Mouse (Mus musculus): ENCODE measurements around the gene Cdh16.

The Cdh16 gene

DNA sequence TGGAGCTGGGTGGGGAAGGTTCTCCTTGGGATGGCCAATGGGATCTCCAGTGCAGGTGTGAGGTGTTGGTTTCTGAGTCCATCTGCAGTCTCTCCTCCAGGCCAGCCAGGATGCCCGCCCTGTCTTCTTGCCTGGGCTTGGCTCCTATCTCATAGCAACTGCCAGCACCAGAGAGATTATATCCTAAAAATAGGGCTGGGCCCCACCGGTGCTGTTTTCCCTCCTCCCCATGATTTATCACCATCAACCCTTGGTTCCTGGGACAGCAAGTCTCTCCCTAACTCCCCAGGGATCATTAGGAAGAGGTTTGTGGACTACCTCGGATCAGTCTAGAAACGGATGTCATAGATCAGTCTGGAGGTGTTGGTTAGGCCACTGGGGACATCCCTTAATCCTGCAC, 11.1 kb downstream of the Cdh16 start:
- DNase-seq (ENCODE audit: low read depth, low spot score), result no peak

DNA sequence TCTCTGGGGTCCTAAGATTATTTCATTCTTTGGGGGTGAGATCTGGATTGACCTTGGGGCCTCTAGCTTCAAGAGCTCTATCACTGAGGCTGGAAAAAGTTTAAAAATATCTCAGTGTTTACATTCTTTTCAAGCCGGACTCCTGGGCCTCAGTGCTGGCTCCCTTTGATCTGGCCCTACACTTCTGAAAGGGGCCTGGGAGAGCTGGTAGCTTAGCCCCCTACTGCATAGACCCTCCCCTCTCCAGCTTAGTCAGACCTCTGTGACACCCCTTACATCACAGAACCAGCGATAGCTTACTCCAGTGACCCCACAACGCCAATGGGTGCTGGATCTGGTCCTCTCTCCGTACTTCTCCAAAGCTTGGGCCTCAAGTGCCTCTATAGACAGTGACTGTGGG, 12.6 kb downstream of the Cdh16 start:
- no peak for DNase-seq (ENCODE audit: low read depth, low spot score)

DNA sequence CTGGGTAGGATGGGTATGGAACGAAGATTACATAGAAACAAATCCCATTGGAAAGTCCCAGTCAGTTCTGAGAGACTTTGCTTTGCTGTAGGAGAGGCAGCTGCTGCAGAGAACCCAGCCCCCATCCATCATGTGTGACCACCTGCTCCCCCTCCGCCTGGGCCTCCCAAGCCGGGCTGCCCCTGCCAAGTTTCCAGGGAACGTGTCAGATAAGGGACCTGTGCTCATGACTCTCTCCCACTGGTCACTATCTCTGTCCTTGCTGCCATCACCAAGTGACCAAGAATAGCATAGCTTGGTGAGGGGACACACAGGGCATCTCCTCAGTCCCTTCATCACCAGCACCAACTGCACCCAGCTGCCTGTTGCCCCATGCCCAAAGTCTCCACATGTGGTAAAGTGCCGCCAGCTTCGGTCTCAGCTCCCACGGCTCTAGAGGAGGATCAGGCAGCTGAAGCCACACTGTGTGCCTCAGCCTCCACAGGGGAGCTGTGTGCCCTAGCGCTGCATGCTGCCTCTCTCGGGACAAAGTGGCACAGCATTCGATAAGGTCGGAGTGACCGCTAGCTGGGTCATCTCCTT, 13.9 kb downstream of the Cdh16 start:
- DNase-seq (ENCODE audit: low read depth, low spot score), result no peak

DNA sequence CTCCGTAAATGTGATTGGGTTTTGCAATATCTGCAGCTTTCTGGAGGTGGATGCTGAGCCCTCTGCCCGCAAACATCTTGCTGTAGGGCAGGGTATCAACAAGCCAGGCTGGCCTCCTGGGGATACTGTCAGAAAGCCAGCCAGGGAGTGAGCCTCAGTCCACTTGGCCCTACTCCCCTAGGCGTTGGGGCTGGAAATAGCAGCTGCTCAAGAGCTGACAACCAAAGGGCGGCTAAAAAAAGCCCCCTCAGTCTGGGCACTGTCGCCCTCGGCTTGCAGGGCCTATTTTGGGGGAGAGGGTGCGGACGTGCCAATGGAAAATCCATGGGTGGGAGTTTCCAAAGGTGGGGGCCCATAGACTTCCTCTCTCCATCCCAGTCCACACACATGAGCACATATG, 15.0 kb downstream of the Cdh16 start:
- DNase-seq (ENCODE audit: low read depth, low spot score), result no peak

DNA sequence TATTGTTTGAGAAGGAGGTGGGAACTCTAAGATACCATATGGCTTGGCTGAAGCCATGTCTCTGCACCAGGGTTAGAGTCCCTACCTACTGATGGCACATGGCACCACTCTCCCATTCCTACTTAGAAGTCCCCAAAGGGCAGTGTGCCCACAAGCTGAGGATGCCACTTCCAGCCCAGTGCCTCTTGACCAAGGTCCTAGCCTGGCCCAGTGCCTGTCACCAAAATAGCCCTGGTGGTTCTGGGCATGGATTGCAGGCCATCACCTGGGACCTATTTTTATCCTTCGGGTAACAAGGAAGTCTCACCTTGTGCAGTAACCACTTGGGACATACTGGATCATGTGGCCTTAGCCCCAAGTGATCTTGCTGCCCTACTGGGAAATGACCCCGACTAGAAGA, 16.3 kb downstream of the Cdh16 start:
- no peak for DNase-seq (ENCODE audit: low read depth, low spot score)

DNA sequence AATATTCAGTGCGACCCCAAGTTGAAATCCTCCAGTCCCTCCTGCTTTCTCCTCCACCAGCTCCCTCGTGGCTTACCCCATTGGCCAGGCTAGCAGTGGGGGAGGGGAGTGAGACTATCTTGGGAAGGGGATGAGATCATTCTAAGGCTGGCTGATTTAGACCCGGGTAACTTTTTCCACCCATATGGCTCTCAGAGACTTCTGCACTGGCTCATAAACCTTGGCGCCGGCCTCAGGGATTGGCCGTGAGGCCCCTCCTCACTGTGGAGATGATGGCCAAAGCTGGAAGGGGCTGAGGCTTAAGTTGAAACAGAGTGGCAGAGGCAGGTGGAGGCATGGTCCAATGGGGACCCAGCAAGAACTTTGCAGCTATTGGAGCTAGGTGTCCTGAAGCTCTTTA, 17.9 kb downstream of the Cdh16 start:
- no peak for DNase-seq (ENCODE audit: low read depth, low spot score)

DNA sequence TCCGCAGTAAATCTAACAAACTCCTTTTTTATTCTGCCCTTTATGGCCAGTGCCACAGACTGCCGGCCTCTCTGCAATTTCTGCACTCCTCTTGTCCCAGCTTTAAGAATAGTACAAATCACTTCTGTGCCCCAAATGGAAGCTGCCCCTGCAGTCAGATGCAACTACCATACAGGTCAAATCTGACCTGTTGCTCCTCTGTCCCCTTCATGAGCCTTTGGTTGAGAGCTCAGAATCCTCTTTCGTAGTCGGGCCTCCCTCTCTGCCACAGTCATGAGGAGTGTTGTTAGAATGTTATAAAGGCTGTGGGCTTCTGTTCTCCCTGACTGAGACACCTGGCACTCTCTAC, 21.0 kb downstream of the Cdh16 start:
- no peak for DNase-seq (ENCODE audit: low read depth, low spot score)

DNA sequence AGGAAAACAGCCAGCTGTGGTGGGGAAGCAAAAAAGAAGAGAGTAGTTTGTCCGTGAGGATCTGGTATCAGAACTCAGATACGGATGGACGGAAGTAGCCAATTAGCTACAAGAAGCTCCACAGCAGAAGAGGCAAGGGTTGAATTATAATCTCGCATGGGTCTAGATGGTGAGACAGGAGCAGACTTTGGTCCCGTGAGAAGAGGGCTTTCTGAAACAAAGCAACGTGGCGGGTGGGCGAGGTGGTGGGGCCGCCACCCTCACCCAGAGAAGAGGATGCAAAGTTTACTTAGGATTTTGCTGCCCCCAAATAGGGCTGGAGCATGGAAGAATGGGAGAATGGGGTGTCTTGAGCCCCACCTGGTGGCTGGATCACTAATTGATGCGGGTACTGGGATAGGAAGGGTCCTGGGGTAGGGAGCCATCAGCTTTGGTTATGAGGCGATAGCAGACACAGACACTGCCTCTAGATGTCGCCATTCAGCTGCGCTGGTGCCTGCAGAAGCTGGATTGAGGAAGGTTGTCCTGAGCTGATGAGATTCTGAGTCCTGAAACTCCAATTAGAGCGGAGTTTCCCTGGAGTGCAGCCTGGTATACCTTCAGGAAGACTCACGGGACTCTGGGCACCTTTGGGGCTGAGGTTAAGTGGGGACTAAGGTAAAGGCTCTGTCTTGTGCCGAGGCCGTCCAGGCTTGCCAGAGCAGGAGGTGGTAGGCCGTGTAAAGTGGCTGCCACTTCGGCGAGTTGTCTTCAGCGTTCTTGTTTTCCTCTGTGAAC, 21.5 kb downstream of the Cdh16 start:
- DNase-seq (ENCODE audit: low read depth, low spot score), result peak; percentile 99

DNA sequence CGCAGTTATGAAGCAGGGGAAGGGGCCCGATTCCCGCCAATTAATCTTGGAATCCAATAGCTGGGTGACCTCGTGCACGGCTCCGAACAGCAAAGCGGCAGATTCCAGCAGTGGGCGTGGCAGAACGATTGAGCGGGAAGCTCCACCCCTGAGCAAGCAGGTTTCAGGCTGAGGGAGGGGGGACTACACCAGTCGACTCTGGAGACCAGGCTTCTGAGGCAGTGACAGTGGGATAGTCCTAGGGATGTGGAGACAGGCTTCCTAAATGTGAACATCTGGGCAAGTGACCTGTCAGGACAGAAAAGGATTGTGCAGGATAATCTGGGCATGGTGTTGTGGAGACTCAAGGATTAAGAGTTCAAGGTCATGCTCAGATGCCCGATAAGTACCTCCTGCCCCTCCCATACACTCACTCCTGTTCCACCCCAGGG, 22.2 kb downstream of the Cdh16 start:
- peak; percentile 86 for DNase-seq (ENCODE audit: low read depth, low spot score)

DNA sequence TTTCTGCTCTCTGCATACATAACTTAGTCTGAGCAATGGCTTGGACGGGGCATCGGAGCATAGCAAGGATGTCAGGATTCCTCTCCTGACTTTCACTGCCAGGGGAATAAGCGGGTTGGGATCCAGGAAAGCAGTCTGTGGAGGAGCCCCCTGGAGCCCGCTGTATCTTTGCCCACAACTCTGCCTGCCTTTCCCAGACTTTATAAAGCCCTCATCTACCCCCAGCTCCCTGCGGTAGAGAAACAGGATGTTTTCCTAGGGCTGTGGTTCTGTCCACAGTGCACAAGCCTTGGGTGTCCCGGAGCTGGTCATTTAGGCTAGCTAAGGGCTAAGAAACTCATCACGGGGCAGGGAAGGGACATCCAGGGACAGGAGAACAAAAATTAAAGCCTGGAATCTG, 22.8 kb downstream of the Cdh16 start:
- peak; percentile 41 for DNase-seq (ENCODE audit: low read depth, low spot score)

DNA sequence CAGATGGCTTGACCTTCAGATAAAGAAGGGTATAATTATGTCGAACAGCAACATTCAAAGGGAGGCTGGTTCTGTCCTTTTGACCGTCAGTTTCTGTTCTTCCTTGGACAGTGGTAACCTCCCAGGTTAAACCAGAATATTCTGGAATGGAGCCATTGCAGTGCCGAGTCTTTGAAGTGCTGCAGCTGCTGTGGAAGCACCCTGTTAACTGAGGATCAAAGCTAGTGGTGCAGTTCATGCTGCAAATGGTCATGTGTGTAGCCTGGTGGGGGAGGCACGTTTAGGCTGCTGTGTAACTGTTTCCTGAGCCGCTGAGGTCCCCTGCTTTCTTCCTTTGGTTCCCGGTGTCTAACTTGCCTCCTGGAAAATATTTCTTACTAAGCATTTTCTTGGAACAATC, 25.7 kb downstream of the Cdh16 start:
- peak; percentile 40 for DNase-seq (ENCODE audit: low read depth, low spot score)

DNA sequence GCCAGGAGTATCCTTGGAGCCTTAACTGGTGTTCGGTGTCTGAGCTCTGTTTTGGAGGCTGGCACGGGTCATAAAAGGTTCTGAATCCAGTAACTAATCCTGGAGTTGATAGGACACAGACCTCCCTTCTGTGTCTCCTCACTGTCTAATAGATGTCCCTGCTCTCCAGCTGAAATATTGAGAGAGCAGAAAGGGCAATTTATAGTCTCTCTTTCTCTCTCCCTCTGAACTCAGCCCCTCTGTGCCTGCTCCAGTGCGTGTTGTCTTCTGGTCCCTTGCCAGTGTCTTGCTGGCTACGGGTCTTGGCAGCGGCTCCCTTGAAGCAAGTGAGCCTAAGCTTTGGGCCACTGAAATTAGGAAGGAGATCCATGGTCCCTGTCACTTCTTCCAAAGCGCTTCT, 26.5 kb downstream of the Cdh16 start:
- DNase-seq (ENCODE audit: low read depth, low spot score), result no peak

DNA sequence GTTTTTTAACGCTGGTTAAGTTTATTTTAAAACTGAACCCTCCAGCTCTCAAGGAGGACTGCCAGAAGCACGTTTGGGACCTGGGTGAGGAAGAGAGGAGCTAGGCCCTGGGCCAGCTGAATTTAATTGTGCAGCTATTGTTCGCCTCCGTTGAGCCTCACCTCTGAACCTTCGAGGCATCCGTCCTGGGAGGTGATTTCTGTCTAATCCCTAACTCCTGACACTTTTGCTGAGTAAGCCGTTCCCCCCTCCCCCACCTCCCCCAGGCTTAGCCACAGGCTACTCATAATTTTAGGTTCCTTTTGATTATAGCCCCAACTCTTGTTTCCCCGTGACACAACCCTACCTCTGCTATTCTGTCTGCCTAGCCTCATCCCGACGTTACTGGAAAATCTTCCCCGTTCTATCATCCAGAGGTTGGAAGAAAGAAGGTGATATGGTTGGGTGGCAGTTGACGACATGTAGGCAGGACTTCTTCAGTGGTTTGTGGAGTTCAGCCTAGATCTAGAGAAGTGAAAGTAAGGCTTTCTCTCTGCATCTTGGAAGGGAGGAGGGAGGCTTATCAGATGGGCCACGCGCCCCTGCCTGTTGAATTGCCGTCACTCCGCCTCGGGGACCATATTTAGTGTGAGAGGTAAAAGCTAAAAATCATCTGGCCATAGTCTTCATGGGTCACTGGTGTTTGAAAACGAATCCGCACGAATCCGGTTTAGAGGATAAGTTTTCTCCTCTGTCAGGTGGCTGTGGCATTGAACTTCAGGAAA, 28.2 kb downstream of the Cdh16 start:
- no peak for DNase-seq (ENCODE audit: low read depth, low spot score)

DNA sequence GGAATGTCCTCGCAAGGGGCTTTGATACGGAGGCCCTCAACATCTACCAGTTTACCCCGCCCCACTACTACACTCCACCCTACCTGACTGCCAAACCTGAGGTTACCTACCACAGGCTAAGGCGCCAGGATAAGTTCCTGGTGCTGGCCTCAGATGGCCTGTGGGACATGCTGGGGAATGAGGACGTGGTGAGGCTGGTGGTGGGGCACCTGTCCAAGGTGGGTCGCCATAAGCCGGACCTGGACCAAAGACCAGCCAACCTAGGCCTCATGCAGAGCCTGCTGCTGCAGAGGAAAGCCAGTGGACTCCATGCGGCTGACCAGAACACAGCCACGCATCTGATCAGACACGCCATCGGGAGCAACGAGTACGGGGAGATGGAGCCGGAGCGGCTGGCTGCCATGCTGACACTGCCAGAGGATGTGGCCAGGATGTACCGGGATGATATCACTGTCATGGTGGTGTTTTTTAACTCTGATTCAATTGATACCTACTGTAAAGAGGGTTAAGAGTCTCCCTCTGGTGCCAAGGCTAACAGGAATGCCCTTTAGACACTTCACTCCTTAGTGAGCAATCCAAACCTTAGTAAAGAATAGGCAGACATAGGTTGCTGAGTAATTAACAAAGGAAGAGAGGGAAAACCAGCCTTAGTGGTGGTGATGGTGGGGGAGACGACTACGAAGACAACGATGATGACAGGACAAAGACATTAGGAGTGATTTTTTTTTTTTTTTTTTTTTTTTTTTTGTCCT, 29.4 kb downstream of the Cdh16 start:
- DNase-seq (ENCODE audit: low read depth, low spot score), result no peak

DNA sequence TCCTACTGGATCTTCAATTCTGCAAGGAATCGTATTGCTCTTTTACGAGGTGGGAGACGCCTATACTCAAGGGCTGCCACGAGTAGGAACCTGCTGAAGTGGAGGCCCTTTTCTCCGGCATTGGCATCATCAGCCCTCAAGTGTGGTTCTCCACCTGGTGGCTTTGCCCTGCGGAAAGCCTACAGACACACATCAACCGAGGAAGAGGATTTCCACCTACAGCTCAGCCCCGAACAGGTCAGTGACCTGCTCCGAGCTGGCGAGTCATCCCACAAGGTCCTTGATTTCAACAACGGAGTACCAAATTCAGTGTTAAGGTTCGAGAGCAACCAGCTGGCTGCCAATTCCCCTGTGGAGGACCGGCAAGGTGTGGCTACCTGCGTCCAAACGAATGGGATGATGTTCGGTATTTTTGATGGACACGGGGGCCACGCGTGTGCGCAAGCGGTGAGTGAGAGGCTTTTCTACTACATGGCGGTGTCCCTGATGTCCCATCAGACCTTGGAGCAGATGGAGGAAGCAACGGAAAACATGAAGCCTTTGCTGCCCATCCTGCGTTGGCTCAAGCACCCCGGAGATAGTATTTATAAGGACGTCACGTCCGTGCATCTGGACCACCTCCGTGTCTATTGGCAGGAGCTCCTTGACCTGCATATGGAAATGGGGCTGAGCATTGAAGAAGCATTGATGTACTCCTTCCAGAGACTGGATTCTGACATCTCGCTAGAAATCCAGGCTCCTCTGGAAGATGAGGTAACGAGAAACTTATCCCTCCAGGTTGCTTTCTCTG, 30.5 kb downstream of the Cdh16 start:
- no peak for DNase-seq (ENCODE audit: low read depth, low spot score)

DNA sequence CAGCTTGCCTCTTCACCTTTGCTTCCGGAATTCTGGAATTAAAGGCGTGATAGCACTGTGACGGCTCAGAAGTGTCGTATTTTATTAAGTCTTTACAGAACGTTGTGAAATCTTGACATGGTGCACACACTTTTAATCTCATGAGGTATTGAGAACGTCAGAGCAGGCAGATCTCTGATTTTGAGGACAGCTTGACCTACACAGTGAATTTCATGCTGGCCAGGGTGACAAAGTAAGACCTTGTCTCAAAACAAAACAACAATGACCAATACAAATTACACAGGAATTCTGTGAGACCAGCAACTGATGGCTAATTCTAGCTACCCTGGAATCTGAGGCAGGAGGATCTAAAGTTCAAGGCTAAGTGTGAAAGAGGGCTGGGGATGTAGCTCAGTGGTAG, 31.6 kb downstream of the Cdh16 start:
- DNase-seq (ENCODE audit: low read depth, low spot score), result no peak

DNA sequence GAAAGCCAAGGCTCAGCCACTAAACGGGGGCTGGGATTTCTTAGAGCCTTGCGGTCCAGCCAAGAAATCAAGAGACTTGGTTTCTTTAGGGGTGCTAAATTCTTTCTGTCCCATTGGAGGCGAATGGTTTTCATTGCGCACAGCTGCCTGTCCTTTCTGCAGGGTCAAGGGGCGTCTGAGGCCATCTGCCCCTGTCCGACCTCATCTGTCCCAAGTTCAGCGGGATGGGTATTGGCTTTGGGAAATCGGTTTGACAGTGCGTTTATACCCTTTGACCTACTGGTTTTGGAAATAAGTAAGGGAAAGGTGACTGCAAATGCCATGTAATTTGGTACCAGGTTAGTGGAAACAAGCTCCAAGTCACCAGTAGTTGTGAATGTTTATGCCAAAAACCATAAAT, 32.3 kb downstream of the Cdh16 start:
- no peak for DNase-seq (ENCODE audit: low read depth, low spot score)

DNA sequence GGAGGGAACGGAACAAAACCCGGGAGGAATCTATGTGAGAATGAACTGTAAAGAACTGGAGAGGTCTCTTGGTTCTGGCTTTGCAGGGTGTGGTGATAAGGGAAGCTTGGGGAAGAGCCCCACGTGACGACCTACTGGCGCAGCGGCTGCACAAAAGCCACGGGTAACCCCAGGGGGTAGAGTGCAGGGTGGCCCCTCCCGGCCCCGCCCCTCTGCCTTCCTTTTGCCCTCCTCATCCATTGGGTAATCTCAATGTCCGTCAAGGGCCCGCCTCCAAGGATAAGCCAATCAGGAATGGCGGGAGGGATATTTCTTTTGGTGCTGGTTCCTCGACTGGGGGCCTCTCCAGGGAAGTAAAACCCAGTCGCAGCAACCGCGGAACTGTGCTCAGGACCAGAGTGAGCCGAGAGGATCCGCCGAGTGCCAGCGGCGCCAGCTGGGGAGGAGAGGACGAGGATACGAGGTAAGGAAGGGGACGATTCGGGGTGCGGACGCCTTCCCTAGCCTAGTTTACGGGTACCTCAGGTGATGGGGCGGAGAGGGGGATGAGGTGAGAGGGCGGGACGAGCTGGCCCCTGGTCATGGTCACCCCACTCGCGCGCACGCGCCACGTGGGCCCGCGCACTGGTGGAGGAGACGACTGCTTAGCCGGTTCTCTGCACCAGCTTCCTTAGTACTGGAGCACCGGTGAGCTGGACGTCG, 32.9 kb downstream of the Cdh16 start, which contains the start of gene Pdp2:
Gene Pdp2 (plus strand): TSS at position 319 of the 702 bp plus-strand sequence.
- peak; percentile 98 for DNase-seq (ENCODE audit: low read depth, low spot score)

DNA sequence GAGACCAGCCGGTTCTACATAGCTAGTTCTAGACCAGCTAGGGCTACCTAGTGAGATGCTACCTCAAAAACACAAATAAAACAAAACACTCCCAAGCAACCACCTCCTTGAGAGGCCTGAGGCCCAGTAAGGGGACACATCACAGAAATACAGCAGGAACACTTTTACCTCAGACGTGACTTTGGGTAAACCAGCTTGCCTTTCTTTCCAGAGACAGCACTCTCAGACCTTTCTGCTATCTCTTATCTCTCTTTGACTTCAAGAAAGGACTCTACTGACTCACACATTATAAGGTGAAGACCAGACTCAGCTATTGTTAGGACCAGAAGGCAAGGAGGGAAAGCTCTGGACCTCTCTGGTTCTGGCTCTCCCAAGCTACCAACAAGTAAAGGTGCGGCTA, 33.9 kb downstream of the Cdh16 start:
- DNase-seq (ENCODE audit: low read depth, low spot score), result no peak

DNA sequence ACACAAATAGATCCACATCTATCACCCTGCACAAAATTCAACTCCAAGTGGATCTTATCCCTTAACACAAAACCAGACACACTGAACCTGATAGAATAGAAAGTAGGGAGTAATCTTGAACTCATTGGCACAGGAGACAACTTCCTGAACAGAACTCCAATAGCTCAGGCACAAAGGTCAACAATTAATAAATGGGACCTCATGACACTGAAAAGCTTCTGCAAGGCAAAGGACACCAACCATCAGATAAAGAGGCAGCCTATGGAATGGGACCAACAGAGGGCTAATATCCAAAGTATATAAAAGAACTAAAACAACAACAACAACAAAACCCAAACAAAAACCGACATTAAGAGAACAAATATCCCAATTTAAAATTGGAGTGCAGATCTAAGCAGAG, 39.7 kb downstream of the Cdh16 start:
- no peak for DNase-seq (ENCODE audit: low read depth, low spot score)

DNA sequence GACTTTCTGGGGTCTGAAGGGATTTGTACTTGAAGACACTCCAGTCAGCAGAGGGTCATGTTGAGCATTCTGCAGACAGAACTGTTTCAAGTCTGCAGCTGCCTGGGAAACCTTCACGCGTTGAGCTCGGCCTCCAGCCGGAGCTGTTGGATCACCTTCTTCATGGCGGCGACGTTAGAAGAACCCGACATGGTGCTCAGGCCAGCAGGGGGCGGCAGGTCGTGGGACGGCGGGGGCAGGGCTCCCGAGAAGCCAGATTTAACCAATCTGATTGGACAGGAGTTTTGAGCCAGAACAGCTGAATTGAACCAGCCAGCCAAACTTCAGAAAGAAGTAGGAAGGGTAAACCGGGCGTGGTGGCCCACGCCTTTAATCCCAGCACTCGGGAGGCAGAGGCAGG, 46.6 kb downstream of the Cdh16 start:
- peak; percentile 86 for DNase-seq (ENCODE audit: low read depth, low spot score)

Data from ES-CJ7 (cell line).